Mouse (Mus musculus) cerebellum, adult 2 months (tissue): ENCODE measurements around the gene Hunk.

Experiments used
- CTCF ChIP-seq: fragments of 200-500 bp; IDR thresholded peaks from 2 replicates; pipeline ENCODE4 v1.5.1; 2011; ENCODE audit warnings: low read depth, mild to moderate bottlenecking, control low read depth, low read length, moderate library complexity, borderline replicate concordance; ENCODE audit not compliant: insufficient read depth
- POLR2A ChIP-seq: fragments of 200-500 bp; IDR thresholded peaks from 2 replicates; pipeline ENCODE4 v1.6.1; 2011; ENCODE audit warnings: low read length, control low read depth, borderline replicate concordance; ENCODE audit not compliant: insufficient read depth

DNA sequence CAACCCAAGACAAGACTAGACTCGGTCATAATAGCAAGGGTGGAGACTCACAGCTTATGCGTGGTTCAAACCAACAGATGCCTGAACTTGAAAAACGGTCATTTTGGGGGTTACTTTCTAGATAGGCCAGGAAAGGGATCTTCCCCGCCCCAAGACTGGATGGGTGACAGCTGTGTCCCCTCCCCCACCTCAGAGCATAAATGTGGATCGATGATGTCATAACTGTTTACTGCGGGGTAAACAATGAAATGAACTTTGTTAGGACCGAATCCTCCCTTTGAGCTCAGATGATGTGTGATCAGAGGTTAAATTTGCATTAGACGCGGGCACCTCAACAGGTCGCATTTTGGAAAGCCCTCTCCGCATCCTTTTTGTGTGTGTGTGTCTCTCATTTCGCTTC, 967 bp upstream of the Hunk start:
- no peak for TF ChIP-seq POLR2A
- TF ChIP-seq CTCF: no peak
